In genomic region chr3:117751665-117752064, GRCm38 (mm10) we compare ENCODE assay signal across 13 mouse cellular contexts.
A peak's percentile ranks its signal among the peaks of the same experiment; 100 is the strongest.
DNase-seq lines count a peak whose midpoint lies in the region; ATAC-seq and TF ChIP-seq lines count a peak whose summit lies in the region.
"Had no signal": no experiment of that assay in that cellular context is flagged by ENCODE, and none has a peak within 500 bp of the region (broad histone marks: within the 10 kb centered on the region; RNA-seq: fewer than 3 reads in every experiment).

No protein-coding gene starts in this region.

- H3K27me3 ChIP-seq in E14TG2a.4 (ENCODE audit: insufficient read depth, low read length): no peaks in the 10 kb centered on the region
- H3K27me3 ChIP-seq: heart, embryonic 12.5 days; hindbrain, embryonic 15.5 days; limb, embryonic 13.5 days had no signal

- H3K4me3 ChIP-seq in E14TG2a.4 (replicated peaks; ENCODE audit: low read length): no peak overlapping the region
- H3K4me3 ChIP-seq in cortical plate, adult 2 months (ENCODE audit: insufficient read depth, low read length): no peak overlapping the region
- H3K4me3 ChIP-seq: heart, embryonic 12.5 days; hindbrain, embryonic 15.5 days; limb, embryonic 13.5 days had no signal

- no peaks in the 10 kb centered on the region for H3K9me3 ChIP-seq in E14TG2a.4 (ENCODE audit: low read length)
- H3K9me3 ChIP-seq: heart, embryonic 12.5 days; hindbrain, embryonic 15.5 days; limb, embryonic 13.5 days had no signal

- H3K4me1 ChIP-seq in E14TG2a.4 (replicated peaks; ENCODE audit: low read depth, low read length): no peaks in the 10 kb centered on the region
- no peaks in the 10 kb centered on the region; the same call in 1 of the 2 replicates for H3K4me1 ChIP-seq in cortical plate, adult 2 months (ENCODE audit: control insufficient read depth, insufficient read depth, low read length)
- H3K4me1 ChIP-seq: heart, embryonic 12.5 days; hindbrain, embryonic 15.5 days; limb, embryonic 13.5 days had no signal

- peak; percentile 25; the same call in 1 of the 2 replicates for TF ChIP-seq CTCF in E14TG2a.4 (conservative IDR thresholded peaks at IDR 0.05; ENCODE audit: low read length)
- peak; percentile 40; the same call in 1 of the 2 replicates for TF ChIP-seq CTCF in cortical plate, adult 2 months (IDR thresholded peaks at IDR 0.05; ENCODE audit: extremely low read depth, insufficient read depth, low read length)

- peak; percentile 14 for DNase-seq in embryo, embryonic 11 days
- no peak for DNase-seq in embryo, embryonic 10 days (ENCODE audit: low spot score)
- DNase-seq in left cerebral cortex, postnatal 14 days (ENCODE audit: low spot score in 2 of 2): peak; percentile 8 to 12
- DNase-seq in left cerebral cortex, adult 11 months (ENCODE audit: low spot score): no peak
- no peak for DNase-seq in gastrocnemius, postnatal 36 days
- DNase-seq: kidney, postnatal 25 days had no signal

- intact Hi-C loops in left cerebral cortex, postnatal 14 days (cut with DNase I): no loop called here
- intact Hi-C loops in gastrocnemius, postnatal 36 days (cut with DNase I): no loop called here

- no peak for TF ChIP-seq POLR2A in cortical plate, adult 2 months (IDR thresholded peaks at IDR 0.05; ENCODE audit: extremely low read depth, insufficient read depth, low read length)

- no peak for ATAC-seq in monocyte, adult 5-6 weeks (replicated peaks; ENCODE audit: insufficient number of reproducible peaks, low FRiP score, low TSS enrichment, poor library complexity, severe bottlenecking)

- no peaks in the 10 kb centered on the region for H3K36me3 ChIP-seq in E14TG2a.4 (ENCODE audit: insufficient read depth, low read length)
- H3K36me3 ChIP-seq: heart, embryonic 12.5 days; hindbrain, embryonic 15.5 days; limb, embryonic 13.5 days had no signal

- H3K27ac ChIP-seq in cortical plate, adult 2 months (ENCODE audit: insufficient read depth, low read length): no peak overlapping the region
- H3K27ac ChIP-seq: limb, embryonic 13.5 days; macrophage had no signal

Comparison
In these comparisons a context has a peak if more than half of its experiments do, and no peak if none do; other contexts are left out.
1. DNase-seq: peak in embryo, embryonic 11 days (single experiment) and left cerebral cortex, postnatal 14 days (2 of 2); none in embryo, embryonic 10 days (single experiment), left cerebral cortex, adult 11 months (single experiment) and gastrocnemius, postnatal 36 days (0 of 2).